Mouse (Mus musculus) layer of hippocampus, postnatal 36 days (tissue): ENCODE measurements around the gene Rnf123. TPM values are rescaled to one million over a fixed set of nuclear protein-coding genes. Genes with fewer than 3 reads are reported as not detected.

Experiments used
- DNase-seq, 2 experiments: peaks; one replicate each; pipeline ENCODE4 v3.0.0; 2022
- total RNA-seq, 2 experiments: library from RNA; stranded (reverse); gene quantifications; 2 replicates each; pipeline ENCODE4 v1.2.3; 2021

Rnf123 gene
- total RNA-seq, result 100 to 1,000 TPM; 104 to 110 TPM

DNA sequence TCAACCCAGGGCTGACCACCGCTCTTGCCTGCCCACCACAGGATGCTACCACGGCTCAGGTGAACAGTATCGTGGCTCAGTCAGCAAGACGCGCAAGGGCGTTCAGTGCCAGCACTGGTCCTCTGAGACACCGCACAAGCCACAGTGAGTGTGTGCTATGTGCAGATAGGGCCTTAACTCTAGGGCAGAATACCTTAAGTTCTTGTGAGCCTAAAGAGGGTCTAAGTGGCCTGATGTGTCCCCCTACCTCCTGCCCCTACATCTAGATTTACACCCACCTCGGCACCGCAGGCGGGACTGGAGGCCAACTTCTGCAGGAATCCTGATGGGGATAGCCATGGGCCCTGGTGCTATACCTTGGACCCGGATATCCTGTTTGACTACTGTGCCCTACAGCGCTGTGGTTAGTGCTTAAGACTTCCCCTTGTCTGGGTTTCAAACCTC, at the start of gene Rnf123:
TSS of gene Rnf123 (minus strand) at position 359 of the 444 bp plus-strand sequence.
- DNase-seq, result no peak

DNA sequence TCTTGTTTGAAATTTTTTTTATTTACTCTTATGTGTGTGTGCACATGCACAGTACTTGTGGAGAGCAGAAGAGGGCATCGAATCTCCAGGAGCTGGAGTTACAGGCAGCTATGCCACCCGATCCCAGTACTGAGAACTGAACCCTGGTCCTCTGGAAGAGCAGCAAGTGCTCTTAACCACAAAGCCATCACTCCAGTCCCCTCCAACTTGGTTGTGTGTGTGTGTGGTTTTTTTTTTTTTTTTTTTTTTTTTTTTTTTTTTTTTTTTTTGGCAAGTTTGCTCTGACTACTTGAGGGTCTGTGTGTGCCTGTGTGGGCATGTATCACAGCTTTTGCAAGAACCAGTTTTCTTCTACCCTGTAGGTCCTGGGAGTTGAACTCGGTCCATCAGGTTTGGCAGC, 49.2 kb upstream of the Rnf123 start:
- no peak for DNase-seq

DNA sequence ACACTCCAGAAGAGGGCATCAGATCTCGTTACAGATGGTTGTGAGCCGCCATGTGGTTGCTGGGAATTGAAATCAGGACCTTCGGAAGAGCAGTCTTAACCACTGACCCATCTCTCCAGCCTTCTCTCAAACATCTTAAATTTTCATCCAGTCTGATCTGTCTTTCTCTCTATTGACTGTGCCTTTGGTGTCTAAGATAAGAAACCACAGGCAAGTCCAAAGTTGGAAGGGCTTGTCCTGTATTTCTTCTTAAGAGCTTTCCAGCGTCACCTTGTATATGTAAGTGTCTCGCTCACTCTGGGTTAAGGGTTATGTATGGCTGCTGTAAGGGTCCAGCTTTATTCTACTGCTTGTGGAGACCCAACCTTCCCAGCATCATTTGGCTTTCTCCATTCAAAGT, 48.4 kb upstream of the Rnf123 start:
- no peak for DNase-seq

DNA sequence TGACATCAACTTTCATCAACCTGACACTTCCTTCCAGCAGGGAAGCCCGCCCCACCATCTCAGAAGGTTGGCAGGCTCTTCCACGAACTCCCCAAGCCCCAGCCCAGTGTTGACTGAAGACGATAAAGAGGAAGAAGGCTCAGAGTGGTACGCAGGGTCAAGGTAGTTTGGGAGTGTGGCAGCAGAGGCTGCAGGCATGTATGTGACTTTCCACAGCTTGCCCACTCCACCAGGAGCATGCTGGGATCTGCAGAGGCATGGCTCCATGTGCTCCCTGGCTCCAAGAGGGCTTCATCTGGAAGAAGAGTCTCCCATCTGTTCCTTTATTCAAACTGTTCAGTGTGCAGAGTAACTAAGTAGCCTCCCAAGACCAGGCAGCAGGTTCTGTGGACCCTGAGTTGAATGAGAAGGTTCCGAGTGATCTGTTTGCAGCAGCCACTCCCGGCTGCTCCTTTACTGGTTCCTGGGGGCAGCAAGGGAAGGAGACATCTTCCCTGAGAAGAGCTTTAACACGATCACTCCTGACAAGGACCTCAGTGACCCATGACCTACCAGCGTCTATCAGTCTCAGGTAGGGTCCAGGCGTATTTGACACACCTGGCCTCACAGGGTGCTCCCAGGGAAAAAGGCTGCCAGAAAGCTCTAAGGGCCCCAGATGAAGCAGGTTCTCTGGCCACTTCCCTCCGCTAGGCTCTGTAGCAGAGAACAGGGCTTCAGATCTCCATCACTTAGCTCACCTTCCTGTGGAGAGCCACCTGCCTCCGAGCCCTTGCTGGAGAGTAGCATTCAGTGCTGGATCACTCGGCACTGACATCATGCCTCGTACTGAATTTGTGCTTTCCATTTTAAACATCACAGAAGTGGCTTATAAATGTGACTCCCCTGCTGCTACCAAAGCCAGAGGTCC, 46.1 kb upstream of the Rnf123 start:
- DNase-seq, result no peak

DNA sequence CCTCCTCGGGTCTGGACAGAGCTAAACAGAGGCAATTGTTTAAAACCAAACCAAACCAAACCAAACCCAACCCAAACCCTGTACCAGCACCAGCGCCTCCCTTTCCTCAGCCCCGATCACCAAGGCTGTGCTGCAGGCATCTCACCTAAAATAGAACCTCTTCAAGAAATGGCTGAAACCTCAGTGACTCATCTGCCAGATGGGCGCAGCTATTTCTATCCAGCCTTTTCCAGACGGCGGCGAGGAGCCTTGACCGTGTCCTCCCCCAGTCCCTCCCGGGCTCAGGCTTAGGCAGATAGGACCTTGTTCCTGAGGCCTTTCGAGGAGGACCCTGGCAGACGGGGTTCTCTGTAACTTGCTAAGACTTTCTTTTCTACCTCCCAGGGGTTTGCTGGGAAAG, 45.1 kb upstream of the Rnf123 start:
- no peak for DNase-seq

DNA sequence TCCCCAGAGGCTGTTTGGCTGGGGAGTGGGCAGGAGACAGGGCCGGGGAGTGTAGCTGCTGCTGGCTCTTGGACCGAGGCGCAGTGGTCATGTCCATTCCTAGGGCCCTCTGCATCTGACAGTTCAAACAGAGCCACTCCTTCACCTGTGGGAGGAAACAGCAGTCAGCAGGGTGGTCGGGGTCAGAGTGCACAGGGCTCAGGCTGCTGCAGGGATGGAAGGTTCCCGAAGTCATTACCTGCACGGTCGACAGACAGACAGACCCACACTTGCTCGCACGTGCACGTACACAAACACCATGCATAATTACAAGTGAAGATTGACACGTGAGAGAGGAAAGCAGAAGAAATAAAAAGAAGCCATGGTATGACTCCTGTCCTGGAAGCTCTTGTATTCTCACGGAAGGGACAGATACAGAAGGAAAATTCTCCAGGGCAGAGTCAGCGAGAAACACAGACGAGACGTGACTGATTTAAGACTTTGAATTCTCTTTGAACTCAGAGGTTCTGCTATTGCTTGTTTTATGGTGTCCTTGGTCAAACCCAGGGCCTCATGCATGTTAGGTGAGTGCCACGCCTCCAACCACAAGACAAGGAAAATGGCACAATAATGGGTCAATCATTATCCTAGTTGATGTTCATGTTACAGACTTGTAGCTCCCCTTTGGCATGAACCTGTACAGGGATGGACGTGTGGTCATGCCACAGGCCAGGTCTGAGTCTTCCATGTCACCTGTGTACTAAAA, 43.5 kb upstream of the Rnf123 start:
- DNase-seq, result no peak

DNA sequence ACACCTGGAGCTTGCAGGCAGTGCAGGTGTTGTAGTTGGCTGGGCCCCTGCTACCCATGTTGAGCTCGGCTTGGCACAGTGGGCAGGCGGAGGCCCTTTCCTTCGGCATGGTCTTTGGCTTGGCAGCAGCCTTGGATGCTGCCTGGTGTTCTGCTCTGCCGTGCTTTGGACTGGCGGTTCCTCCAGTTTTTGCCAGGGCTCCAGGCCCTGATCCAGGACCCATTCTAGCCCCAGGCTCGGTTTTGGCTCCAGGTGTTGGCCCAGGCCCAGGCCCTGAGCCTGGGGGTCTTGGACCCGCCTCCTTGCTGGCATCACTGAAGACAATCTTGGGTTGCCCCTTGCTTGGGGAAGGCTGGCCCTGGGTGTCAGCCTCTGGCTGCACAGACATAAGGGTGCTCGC, 42.6 kb upstream of the Rnf123 start:
- no peak for DNase-seq

DNA sequence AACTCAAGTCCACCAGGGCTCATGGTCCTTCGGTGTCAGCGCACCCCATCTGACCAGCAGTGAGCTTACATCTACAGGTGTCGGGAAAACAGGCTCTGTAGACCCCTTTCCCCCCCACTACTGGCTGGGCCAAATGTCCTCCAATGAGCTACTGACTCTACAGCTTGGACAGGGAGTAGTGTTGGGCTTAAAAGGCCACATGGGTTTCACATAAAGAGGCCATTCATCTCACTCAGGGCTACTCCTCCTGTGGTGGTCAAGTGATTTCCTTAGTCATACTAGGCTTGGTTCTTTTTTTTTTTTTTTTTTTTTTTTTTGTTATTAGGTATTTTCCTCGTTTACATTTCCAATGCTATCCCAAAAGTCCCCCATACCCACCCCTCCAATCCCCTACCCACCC, 40.8 kb upstream of the Rnf123 start:
- DNase-seq, result no peak

DNA sequence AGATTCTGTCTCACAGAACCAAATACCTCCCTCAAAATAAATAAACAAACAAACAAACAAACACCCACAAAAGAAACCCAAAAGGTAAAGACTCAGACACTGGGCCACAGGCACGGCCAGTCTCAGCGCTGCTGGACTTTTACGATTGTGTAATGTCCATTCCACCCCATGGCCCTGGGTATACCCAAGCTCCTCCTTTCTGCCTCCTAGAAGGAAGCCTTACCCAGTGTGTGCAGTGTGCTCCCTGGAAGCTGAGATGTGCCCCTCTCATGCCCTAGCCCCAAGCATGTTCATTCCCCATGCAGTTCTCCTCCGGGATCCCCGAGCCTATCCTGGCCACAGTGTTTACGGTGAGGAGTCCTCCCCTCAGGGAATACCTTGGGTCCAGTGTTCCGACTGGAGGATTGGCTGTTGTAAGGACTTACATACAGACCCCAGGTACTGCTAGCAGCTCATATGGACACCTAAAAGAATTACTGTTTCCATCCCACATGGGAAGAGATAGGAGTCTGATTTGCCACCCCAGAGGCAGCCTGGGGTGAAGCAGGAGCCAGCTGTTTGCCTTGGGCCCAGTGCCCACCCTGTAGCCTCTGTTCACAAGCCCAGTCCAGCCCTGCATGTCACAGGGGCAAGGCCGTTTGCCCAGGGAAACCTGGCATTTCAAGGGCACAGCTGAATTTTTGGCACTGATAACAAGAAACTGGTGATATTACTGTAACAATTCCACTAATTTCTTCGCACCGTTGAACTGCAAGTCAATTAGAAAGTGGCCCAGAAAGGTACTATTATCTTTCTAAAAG, 38.2 kb upstream of the Rnf123 start:
- no peak for DNase-seq

DNA sequence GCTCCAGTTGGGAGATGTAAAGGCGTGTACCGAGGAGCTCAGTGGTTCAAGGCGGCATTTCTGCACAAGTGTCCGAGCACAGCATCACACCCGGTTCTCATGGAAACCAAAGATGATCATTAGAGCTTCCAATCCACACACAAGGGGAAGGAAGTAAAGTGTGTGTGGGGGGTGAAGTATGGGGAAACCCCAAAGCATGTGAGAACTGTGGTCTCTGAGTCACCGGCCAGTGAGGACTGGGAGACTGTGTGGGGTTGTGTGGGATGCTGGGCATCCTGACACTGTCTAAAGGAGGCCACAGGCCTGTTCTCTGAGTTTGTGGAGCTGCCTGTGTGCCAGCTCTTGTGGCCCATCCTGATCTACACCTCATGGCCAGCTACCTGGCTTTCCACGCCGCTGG, 37.5 kb upstream of the Rnf123 start:
- no peak for DNase-seq

DNA sequence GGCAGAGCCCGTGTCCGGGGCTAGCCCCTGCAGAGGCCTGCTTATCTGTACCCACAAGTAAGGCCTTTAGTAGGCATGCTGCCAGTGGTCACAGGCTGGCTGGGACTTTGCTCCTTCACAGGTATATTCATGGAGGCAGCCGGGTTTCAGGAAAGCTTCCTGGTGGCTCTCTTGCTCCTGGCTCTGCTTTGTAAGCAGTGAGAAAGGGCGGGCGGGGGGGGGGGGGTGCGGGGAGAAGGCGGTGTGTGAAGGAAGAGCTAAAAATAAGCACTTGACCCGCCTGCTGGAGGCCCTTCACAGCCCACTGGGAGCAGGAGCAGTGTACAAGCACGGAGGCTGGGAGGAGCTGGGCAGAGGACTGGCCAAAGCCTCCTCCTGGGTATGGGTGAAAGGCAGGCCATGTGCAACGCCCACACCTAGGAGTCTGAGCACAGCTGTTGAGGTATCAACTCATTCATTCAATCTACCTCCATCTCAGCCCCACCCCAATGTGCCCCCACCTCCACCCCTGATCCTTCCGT, 36.8 kb upstream of the Rnf123 start:
- DNase-seq, result no peak

DNA sequence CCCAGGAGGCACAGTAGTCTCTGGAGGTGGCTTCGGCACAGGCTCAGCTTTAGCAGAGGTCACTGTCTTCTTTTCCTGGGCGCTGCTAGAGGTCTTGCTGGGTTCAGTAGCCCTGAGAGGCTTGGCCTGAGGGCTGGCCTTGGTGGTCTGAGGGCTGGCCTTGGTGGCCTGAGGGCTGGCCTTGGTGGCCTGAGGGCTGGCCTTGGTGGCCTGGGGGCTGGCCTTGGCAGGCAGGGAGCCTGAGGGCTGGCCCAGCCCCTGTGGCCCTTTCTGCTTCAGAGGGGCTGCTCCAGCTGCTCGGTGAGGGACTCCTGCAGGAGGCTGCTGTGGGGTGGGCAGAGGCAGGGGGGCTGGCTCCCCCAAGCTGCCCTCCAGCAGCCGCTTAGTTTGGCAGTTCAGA, 34.0 kb upstream of the Rnf123 start:
- no peak for DNase-seq

DNA sequence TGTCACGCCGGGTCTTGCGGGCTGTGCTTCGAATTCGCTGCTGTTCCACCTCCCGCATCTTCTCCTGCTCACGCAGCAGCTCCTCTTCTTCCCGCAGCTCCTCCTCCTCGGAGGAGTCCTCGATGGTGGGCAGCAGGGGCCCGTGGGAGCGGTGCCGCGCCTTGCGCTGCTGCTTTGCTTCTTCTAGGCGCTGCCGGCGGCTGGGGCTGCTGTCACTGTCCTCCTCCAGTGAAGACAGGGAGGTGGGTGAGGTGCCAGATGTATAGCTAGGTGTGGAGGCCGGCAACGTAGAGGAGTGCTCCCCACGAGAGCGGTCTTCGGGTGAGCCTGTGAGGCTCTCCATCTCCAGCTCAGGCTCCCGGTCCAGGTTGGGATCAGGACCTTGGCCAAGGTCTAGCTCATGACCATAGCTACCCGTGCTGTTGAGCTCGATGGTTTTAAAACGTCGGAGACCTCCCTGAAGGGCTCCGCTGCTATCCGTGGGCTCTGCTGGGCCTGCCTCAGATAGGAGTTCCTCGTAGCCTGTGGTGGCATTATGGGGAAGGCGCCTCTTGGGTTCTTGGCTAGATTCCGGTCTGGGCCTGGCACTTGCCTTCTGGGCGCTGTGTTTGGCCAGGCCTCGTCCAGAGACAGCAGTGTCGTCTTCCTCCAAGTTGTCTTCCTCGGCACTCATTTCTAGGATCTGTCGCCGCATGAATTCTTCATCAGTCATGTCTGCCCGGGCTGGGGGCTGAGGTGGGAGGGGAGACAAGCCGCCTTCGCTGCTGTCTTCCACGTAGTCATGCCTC, 32.3 kb upstream of the Rnf123 start:
- DNase-seq, result no peak

DNA sequence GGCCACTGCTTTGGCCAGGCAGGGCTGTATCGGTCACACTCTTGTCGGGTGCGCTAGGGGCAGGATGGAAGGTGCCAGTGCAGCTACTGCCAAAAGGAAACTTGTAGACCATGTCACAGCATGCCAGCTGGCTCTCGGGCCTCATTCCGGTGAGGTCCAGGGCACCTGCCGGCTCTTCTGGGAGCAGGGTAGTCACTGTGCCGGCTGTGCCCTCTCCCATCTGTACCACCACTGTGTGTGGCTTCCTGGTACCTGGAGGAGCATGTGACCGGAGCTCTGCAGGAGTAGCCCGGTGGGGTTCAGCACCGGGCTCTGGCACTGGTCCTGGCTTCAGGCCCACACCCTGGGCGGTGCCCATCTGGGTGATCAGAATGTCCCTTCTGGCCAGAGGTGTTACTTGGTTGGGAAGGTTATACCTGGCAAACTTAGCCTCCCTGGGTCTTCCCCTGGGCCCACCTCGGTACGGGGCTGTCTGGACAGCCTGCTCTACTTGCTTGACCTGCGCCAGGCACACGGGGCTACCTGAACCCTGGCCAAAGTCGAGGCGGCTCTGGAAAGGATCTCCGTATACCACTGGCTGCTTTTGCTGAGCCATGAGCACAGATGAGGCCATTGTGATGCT, 29.7 kb upstream of the Rnf123 start:
- no peak for DNase-seq

DNA sequence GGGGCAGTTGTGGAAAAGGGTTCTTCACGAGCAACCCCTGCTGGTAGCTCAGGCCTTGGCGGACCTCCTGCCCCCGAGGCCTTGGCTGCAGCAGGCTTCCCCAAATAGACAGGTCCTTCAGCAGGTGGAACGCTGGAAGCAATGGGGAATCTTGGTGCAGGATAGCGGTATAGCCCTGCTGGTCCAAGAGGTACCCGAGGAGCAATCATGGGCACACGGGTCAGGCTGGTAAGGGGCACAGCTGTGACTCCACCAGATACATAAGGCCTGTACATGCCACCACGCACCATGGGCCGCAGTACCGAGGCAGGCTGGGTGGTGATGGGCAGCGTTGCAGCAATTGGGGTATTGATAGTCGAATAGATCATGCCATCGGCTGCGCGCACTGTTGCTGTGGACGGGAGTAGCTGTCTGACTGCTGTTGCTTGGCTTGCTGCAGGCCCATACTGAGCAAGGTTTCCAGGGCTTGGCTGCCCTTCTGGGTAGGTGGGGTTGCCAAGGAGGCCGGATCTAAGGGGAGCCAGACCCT, 28.5 kb upstream of the Rnf123 start:
- DNase-seq, result no peak

DNA sequence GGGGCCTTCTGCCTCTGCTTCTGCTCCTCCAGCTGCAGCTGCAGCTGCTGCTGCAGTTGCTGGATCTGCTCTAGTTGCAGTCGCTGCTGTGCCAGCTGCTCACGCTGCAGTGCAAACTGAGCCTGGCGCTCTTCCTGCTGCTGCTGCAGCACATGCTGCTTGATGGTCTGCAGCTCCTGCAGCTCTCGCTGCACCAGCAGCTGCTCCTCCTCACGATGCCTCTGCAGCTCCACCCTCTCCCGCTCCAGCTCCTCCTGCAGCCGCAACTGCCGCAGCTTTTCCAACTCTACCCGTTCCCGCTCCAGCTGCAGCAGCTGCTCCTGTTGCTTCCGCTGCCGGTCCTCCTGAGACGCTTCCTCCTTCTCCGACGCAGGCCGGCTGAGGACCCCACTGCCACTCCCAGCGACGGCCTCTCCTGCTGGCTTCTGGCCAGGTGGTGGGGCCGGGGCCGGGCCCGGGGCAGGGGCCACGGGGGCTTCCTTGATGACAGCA, 28.0 kb upstream of the Rnf123 start:
- DNase-seq, result no peak

DNA sequence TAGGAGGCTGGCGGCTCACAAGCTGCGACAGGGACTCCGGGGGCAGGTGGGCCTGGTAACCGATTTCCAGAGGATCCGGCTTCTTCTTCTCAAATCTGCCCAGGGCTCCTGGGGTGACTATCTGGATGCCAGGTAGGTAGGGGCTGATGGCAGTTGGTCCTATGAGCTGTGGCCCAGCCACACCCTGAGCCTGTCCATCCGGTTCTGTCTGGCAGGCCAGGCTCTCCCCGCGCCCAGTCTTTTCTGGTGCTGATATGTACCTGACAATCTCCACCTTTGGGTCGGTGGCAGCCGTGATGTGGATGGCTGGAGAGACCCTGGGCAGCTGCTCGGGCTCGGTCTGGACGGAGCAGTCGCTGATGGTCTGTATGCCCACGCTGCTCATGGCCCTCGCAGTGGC, 27.0 kb upstream of the Rnf123 start:
- DNase-seq, result no peak

DNA sequence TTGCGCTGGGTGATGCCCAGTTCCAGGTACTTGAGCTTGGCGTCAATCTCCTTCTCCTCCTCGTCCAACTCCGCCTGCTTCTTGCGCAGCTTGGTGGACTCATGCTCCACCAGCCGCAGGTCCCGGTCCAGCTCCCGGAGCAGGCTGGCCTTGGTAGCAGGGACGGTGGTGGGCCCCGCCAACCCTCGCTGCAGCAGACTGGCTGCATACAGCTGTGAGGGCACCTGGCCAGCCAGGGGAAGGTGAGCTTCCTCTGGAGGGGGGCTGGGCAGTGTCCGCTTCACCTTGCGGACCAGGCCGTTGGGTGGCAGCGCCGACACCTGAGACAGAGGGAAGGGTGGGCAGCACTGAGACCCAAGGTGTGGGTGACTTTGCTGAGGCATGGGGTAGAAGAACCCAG, 24.7 kb upstream of the Rnf123 start:
- no peak for DNase-seq

DNA sequence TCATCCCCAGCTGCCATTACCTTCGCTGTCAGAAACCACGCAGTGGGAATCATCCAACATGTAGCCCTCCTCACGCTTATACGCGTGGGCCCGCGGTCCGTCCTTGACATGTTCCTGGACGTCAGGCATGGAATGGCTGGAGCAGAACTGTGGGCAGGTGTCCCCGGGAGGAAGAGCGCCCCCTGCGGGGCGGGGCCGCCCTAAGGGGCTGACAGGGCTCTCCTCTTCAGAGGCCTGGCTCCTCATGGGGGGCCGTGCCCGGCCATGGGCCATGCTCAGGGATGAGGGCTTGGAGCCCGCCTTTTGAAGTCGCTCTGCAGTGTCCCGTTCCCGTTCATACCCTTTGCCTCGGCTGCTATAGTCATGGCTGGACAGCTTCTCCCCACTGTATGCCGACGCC, 22.9 kb upstream of the Rnf123 start:
- DNase-seq, result no peak

DNA sequence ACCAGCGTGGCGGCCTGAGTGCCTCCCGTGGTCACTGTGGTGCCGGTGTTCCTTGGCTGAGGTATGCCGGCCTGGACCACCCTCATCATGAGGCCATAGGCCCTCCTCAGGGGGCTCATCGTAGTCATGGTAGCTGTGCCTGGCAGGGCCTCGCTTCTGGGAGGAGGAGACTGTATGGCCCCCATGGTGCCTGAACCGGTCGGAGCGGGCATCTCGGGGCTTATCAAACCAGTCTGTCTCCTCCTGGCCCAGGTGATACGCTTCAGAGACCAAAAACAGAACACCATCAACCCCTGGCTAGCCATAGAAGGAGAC, 22.4 kb upstream of the Rnf123 start:
- no peak for DNase-seq
